Mouse (Mus musculus) megakaryocyte, adult 5-6 weeks (primary cell): Measurements from ENCODE around the gene Dnajc28. TPM values are rescaled to one million over a fixed set of nuclear protein-coding genes. Genes with fewer than 3 reads are reported as not detected.
"Not testable (repeated sequence)": the region's sequence is repeated elsewhere in the genome, so short reads cannot be mapped to it uniquely, and the experiment has no call there.

ENCODE experiments used
- ATAC-seq: 2 replicates; pipeline ENCODE4 v1.8.0; 2016; ENCODE audit warnings: mild to moderate bottlenecking, inconsistent platforms; ENCODE audit not compliant: poor library complexity, severe bottlenecking
- total RNA-seq, 2 experiments: library from RNA; stranded (forward) in 1 of 2; stranded (reverse) in 1 of 2; fragments of 153-499, 151-499 nt in 1 of 2; fragments of 221-1000, 200-1000 nt in 1 of 2; gene quantifications; 2 replicates each; pipeline versions ENCODE4 v1.2.3 to v1.2.4; 2015 to 2017

Gene Dnajc28
- total RNA-seq (2015) (2.3 and 2.7 TPM in 2 replicates), total RNA-seq (2017) (5.0 and 6.8 TPM in 2 replicates)

GRCm38 (mm10) chr16:91618511-91619501 lies at the start of gene Dnajc28:
Gene Dnajc28 (minus strand): TSS chr16:91619026.
- ATAC-seq = peak; percentile 96

DNA sequence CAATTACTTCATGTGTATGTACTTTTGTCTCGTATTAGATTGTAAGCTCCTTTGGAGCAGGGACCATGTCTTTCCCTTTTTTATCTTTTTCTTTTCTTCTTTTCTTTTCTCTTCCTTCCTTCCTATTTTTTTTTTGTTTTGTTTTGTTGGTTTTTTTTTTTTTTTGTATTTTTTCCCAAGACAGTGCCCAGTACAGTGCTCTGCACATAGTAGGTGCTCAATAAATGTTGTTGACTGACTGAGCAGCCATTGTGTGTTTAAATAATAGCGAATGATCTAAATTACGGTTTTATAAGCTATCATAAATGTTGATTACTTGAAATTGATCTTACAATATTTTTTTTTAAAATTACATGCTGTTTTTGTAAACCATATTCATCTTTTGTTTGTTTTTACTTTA lies 45.0 kb upstream of the Dnajc28 start:
- ATAC-seq = no peak

GRCm38 (mm10) chr16:91662336-91662735 lies 43.5 kb upstream of the Dnajc28 start:
- no peak for ATAC-seq

DNA sequence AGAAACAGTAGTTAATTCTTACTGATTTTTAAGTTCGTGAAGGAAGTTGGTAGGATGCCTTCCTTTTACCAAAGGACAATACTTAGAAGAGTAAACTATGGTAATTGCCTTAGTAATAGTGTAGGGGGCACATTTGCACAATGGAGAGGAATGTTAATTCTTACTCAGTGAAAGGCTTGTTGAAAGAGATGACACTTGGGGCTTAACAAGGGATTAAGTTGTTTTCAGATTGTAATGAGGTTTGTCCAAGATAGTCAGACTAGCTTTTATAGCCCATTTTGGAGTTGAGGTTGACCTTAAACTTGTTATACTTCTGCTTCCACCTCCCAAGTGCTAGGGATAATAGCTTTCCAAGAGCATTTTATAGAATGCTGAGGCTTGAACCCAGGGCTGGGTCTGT lies 42.6 kb upstream of the Dnajc28 start:
- ATAC-seq = no peak

- no peak for ATAC-seq
These were observed 41.0 kb upstream of the Dnajc28 start for GRCm38 (mm10) chr16:91659798-91660197.

DNA sequence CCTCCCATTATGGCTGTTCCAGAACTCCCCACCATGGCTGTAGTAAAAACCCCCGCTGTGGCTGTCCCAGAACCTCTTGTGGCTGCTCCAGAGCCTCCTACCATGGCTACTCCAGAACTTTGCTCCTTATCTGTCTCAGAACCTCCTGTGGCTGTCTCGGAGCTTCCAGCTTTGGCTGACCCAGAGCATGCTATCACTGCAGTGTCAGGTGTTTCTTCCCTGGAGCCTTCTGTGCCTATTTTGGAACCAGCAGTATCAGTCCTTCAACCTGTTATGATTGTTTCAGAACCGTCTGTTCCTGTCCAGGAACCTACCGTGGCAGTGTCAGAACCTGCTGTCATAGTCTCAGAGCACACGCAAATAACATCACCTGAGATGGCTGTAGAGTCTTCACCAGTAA lies 39.6 kb upstream of the Dnajc28 start:
- no peak for ATAC-seq

DNA sequence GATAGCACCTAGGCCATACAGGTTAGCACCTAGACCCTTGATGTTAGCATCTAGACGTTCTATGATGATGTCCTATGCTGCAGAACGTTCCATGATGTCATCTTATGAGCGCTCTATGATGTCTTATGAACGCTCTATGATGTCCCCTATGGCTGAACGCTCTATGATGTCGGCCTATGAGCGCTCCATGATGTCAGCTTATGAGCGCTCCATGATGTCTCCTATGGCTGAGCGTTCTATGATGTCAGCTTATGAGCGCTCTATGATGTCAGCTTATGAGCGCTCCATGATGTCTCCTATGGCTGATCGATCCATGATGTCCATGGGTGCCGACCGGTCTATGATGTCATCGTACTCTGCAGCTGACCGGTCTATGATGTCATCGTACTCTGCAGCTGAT lies 38.5 kb upstream of the Dnajc28 start:
- ATAC-seq = no peak

DNA sequence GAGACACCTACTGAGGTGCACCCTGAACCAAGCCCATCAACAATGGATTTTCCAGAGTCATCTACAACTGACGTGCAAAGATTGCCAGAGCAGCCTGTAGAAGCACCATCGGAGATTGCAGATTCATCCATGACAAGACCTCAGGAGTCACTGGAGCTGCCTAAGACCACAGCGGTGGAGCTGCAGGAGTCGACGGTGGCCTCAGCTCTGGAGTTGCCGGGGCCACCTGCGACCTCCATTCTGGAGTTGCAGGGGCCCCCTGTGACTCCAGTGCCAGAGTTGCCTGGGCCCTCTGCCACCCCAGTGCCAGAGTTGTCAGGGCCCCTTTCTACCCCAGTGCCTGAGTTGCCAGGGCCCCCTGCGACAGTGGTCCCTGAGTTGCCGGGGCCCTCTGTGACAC lies 36.5 kb upstream of the Dnajc28 start:
- ATAC-seq = no peak

GRCm38 (mm10) chr16:91652191-91652590 lies 33.4 kb upstream of the Dnajc28 start:
- no peak for ATAC-seq

- ATAC-seq = no peak
These were observed 31.0 kb upstream of the Dnajc28 start for GRCm38 (mm10) chr16:91649781-91650180.

DNA sequence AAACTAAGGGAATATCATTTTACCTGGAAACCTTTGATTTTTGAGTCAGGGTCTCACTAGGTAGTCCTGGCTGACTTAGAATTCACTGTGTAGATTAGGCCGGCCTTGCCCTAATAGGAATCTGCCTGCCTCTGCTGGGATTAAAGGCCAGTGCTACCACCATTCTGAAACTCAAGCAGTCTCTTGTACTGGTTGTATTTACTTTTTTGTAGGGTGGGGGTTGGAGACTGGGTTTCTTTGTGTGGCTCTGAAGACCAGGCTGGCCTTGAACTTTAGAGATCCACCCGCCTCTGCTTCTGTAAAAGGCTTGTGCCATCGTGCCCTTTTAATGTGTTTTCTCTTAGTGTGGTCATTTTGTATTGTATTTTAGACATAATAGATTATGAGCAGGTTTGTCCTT lies 30.4 kb upstream of the Dnajc28 start:
- no peak for ATAC-seq

GRCm38 (mm10) chr16:91648220-91648550 lies 29.4 kb upstream of the Dnajc28 start:
- ATAC-seq = peak; percentile 39

GRCm38 (mm10) chr16:91647461-91648219 lies 28.8 kb upstream of the Dnajc28 start, which contains the start of gene Son:
Gene Son (plus strand): TSS chr16:91647506.
- peak; percentile 86 for ATAC-seq

- ATAC-seq = peak; percentile 82
These were observed 28.0 kb upstream of the Dnajc28 start, which contains the start of gene Gart for GRCm38 (mm10) chr16:91646681-91647419. Gene Gart (minus strand): TSS chr16:91646952.

GRCm38 (mm10) chr16:91645995-91646602 lies 27.3 kb upstream of the Dnajc28 start:
- no peak for ATAC-seq

- ATAC-seq = not testable (repeated sequence)
These were observed 26.6 kb upstream of the Dnajc28 start for GRCm38 (mm10) chr16:91645420-91645819.

- no peak for ATAC-seq
These were observed 26.1 kb upstream of the Dnajc28 start for GRCm38 (mm10) chr16:91644901-91645300.

GRCm38 (mm10) chr16:91640171-91640570 lies 21.3 kb upstream of the Dnajc28 start:
- peak; percentile 97 for ATAC-seq

DNA sequence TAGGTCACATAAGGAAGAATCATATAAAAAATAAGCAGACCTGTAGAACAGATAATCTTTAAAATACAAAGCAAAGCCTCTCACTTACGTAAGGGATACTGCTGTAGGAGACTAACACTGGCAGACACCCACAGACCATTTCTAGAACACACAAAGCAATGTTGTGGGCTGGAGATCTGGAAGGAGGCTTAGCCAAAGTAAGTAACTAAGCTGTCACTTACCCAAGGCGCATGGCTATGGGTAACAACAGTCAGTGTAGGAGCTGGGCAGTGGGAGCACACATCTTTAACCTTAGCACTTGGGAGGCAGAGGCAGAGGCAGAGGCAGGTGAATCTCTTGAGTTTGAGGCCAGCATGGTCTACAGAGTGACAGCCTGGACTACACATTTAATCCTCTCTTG lies 20.8 kb upstream of the Dnajc28 start:
- ATAC-seq = no peak

GRCm38 (mm10) chr16:91639161-91639560 lies 20.3 kb upstream of the Dnajc28 start:
- ATAC-seq = no peak
